Mouse (Mus musculus) pancreas, adult 10 weeks (tissue): ENCODE measurements around the gene Bmp6. TPM values are rescaled to one million over a fixed set of nuclear protein-coding genes. Genes with fewer than 3 reads are reported as not detected.

Experiments used
- polyA plus RNA-seq: library from polyadenylated mRNA; stranded (reverse); fragments of 350-450 nt; fragmentation: Illumina TruSeq; extraction: RNeasy Lipid Tissue Mini Kit (QIAGEN cat#74804); gene quantifications from one replicate; pipeline ENCODE4 v1.2.3, GENCODE M21; 2015; ENCODE audit warnings: low read depth, low replicate concordance; ENCODE audit not compliant: insufficient read depth

Bmp6 gene
- polyA plus RNA-seq, result 3.3 TPM

GRCm38 (mm10) chr13:38344713-38345430, at the start of gene Bmp6:
TSS of gene Bmp6 (plus strand) at chr13:38345107.

GRCm38 (mm10) chr13:38528687-38529294, 183.9 kb downstream of the Bmp6 start, which contains the start of gene Txndc5:
TSS of gene Txndc5 (minus strand) at chr13:38528824.

Other genes starting within 250 kb of the Bmp6 start
- 4.2 TPM for gene Dsp, start 193.8 kb upstream of the Bmp6 start, polyA plus RNA-seq
- 9.7 TPM for gene Snrnp48, start 140.2 kb upstream of the Bmp6 start, polyA plus RNA-seq
- 34.7 TPM for gene Txndc5, start 183.7 kb downstream of the Bmp6 start, polyA plus RNA-seq